Mouse (Mus musculus) hindbrain, embryonic 15.5 days (tissue): ENCODE measurements around the gene Polr3c. TPM values are rescaled to one million over a fixed set of nuclear protein-coding genes. Genes with fewer than 3 reads are reported as not detected.
"Not testable (repeated sequence)": the region's sequence is repeated elsewhere in the genome, so short reads cannot be mapped to it uniquely, and the experiment has no call there.

Experiments used
- ATAC-seq: fragments of 200-750 bp; cut with Nextera tagmentation; 2 replicates; pipeline ENCODE4 v1.8.0; 2017; ENCODE audit warnings: low read depth, moderate number of reproducible peaks, moderate TSS enrichment; ENCODE audit not compliant: low FRiP score
- H3K27ac ChIP-seq: fragments of 300-500 bp; sonication (generic); replicated peaks from 2 replicates; pipeline ENCODE4 v1.5.1; 2015; ENCODE audit warnings: mild to moderate bottlenecking, inconsistent platforms
- H3K27me3 ChIP-seq: fragments of 300-500 bp; sonication (generic); 2 replicates; pipeline ENCODE4 v1.6.1; 2015; ENCODE audit warnings: control low read depth, inconsistent platforms
- H3K36me3 ChIP-seq: fragments of 300-500 bp; sonication (generic); 2 replicates; pipeline ENCODE4 v1.6.1; 2015; ENCODE audit warnings: control low read depth, inconsistent platforms
- H3K4me1 ChIP-seq: fragments of 300-500 bp; sonication (generic); replicated peaks from 2 replicates; pipeline ENCODE4 v1.6.1; 2015; ENCODE audit warnings: control low read depth, inconsistent platforms
- H3K4me2 ChIP-seq: fragments of 300-500 bp; sonication (generic); 2 replicates; pipeline ENCODE4 v1.6.1; 2015; ENCODE audit warnings: moderate library complexity, mild to moderate bottlenecking, inconsistent platforms
- H3K4me3 ChIP-seq: fragments of 300-500 bp; sonication (generic); 2 replicates; pipeline ENCODE4 v1.5.1; 2015; ENCODE audit warnings: mild to moderate bottlenecking, inconsistent platforms
- H3K9ac ChIP-seq: fragments of 300-500 bp; sonication (generic); 2 replicates; pipeline ENCODE4 v1.6.1; 2015; ENCODE audit warnings: inconsistent platforms
- H3K9me3 ChIP-seq: fragments of 300-500 bp; sonication (generic); 2 replicates; pipeline ENCODE4 v1.6.1; 2016; ENCODE audit warnings: control low read depth, inconsistent platforms
- WGBS: fragments of 180-500 bp; shearing (Covaris S2); methylation state at CpG from one replicate; pipeline ENCODE4 v1.1.7; 2015; 5-methylcytosine and 5-hydroxymethylcytosine counted together
- polyA plus RNA-seq: library from polyadenylated mRNA; unstranded; fragments of >200 nt; fragmentation: Nextera tagmentation; extraction: Ambion mirVana; gene quantifications from 2 replicates; pipeline ENCODE4 v1.2.1, GENCODE M21; 2015

The Polr3c gene
- polyA plus RNA-seq: 29.7 and 31.1 TPM in 2 replicates

- Histone ChIP-seq H3K36me3 (peaks cover 2% of the 10 kb centered on the region; the same call in 1 of the 2 replicates), H3K9me3 (no peaks in the 10 kb centered on the region), H3K9ac (peak within 1 kb of the TSS; percentile 92), H3K27ac (peak within 1 kb of the TSS; percentile 86), H3K4me3 (peak within 1 kb of the TSS; percentile 81), H3K27me3 (no peaks in the 10 kb centered on the region), H3K4me1 (peaks cover 42% of the 10 kb centered on the region), H3K4me2 (peak within 1 kb of the TSS; percentile 77)
- ATAC-seq: peak; percentile 97
- WGBS: 0% methylated on average over 39 of the region's 52 CpGs
Measured at GRCm38 (mm10) chr3:96727343-96727827, at the start of gene Polr3c, which contains the start of gene Rnf115. Gene Polr3c, minus strand, starts transcription at chr3:96727628. Gene Rnf115, plus strand, starts transcription at chr3:96727664.

GRCm38 (mm10) chr3:96777120-96777519 lies 49.7 kb upstream of the Polr3c start:
- ATAC-seq: no peak
- no peaks in the 10 kb centered on the region for H3K9me3 ChIP-seq
- H3K4me2 ChIP-seq: no peak overlapping the region
- H3K4me3 ChIP-seq: no peak overlapping the region
- H3K9ac ChIP-seq: no peak overlapping the region
- no peaks in the 10 kb centered on the region for H3K4me1 ChIP-seq
- no peak overlapping the region for H3K27ac ChIP-seq
- no peaks in the 10 kb centered on the region for H3K27me3 ChIP-seq
- 80% methylated on average over 3 of the region's 3 CpGs for WGBS
- peaks cover 17% of the 10 kb centered on the region for H3K36me3 ChIP-seq

GRCm38 (mm10) chr3:96772949-96773348 lies 45.5 kb upstream of the Polr3c start:
- Histone ChIP-seq H3K4me1 (no peaks in the 10 kb centered on the region), H3K27ac (no peak overlapping the region), H3K9ac (no peak overlapping the region), H3K27me3 (no peaks in the 10 kb centered on the region), H3K4me2 (no peak overlapping the region), H3K4me3 (no peak overlapping the region), H3K9me3 (no peaks in the 10 kb centered on the region), H3K36me3 (peaks cover 17% of the 10 kb centered on the region)
- WGBS: 41% methylated on average over 1 of the region's 1 CpGs
- no peak for ATAC-seq

GRCm38 (mm10) chr3:96769971-96770370 lies 42.5 kb upstream of the Polr3c start:
- ATAC-seq: no peak
- 89% methylated on average over 5 of the region's 5 CpGs for WGBS
- Histone ChIP-seq H3K4me2 (no peak overlapping the region), H3K36me3 (no peaks in the 10 kb centered on the region), H3K4me1 (0 out of 2 replicates have a peak, but pooled peaks cover 3% of the 10 kb centered on the region), H3K9me3 (no peaks in the 10 kb centered on the region), H3K27ac (no peak overlapping the region), H3K27me3 (no peaks in the 10 kb centered on the region), H3K4me3 (no peak overlapping the region), H3K9ac (no peak overlapping the region)

GRCm38 (mm10) chr3:96764528-96764927 lies 37.1 kb upstream of the Polr3c start:
- Histone ChIP-seq H3K9me3 (no peaks in the 10 kb centered on the region), H3K4me3 (no peak overlapping the region), H3K27ac (no peak overlapping the region), H3K36me3 (no peaks in the 10 kb centered on the region), H3K9ac (no peak overlapping the region), H3K4me1 (0 out of 2 replicates have a peak, but pooled peaks cover 3% of the 10 kb centered on the region), H3K4me2 (no peak overlapping the region), H3K27me3 (no peaks in the 10 kb centered on the region)
- no peak for ATAC-seq
- 100% methylated on average over 1 of the region's 1 CpGs for WGBS

- H3K27me3 ChIP-seq: no peaks in the 10 kb centered on the region
Measured at GRCm38 (mm10) chr3:96759695-96760094, 32.3 kb upstream of the Polr3c start.

GRCm38 (mm10) chr3:96757691-96758090 lies 30.3 kb upstream of the Polr3c start:
- Histone ChIP-seq H3K4me1 (no peaks in the 10 kb centered on the region), H3K36me3 (no peaks in the 10 kb centered on the region), H3K27ac (no peak overlapping the region), H3K4me2 (no peak overlapping the region), H3K4me3 (no peak overlapping the region), H3K27me3 (no peaks in the 10 kb centered on the region), H3K9ac (no peak overlapping the region), H3K9me3 (no peaks in the 10 kb centered on the region)
- ATAC-seq: no peak
- 50% methylated on average over 7 of the region's 7 CpGs for WGBS

More at GRCm38 (mm10) chr3:96759695-96760094, 32.3 kb upstream of the Polr3c start:
- Histone ChIP-seq H3K4me3 (no peak overlapping the region), H3K36me3 (no peaks in the 10 kb centered on the region), H3K9ac (no peak overlapping the region), H3K4me1 (no peaks in the 10 kb centered on the region), H3K27ac (no peak overlapping the region), H3K9me3 (no peaks in the 10 kb centered on the region), H3K4me2 (no peak overlapping the region)
- ATAC-seq: no peak
- WGBS: 96% methylated on average over 4 of the region's 4 CpGs

GRCm38 (mm10) chr3:96755935-96756334 lies 28.5 kb upstream of the Polr3c start:
- no peak for ATAC-seq

GRCm38 (mm10) chr3:96746829-96747228 lies 19.4 kb upstream of the Polr3c start:
- no peaks in the 10 kb centered on the region for H3K4me1 ChIP-seq
- H3K27ac ChIP-seq: no peak overlapping the region
- WGBS: 85% methylated on average over 1 of the region's 1 CpGs
- ATAC-seq: no peak
- H3K27me3 ChIP-seq: no peaks in the 10 kb centered on the region
- no peak overlapping the region for H3K4me3 ChIP-seq
- no peaks in the 10 kb centered on the region for H3K9me3 ChIP-seq
- no peak overlapping the region for H3K4me2 ChIP-seq
- H3K9ac ChIP-seq: no peak overlapping the region
- no peaks in the 10 kb centered on the region for H3K36me3 ChIP-seq

More at GRCm38 (mm10) chr3:96755935-96756334, 28.5 kb upstream of the Polr3c start:
- Histone ChIP-seq H3K4me3 (no peak overlapping the region), H3K9ac (no peak overlapping the region), H3K4me1 (no peaks in the 10 kb centered on the region), H3K27me3 (no peaks in the 10 kb centered on the region), H3K4me2 (no peak overlapping the region), H3K36me3 (no peaks in the 10 kb centered on the region), H3K9me3 (no peaks in the 10 kb centered on the region), H3K27ac (no peak overlapping the region)
- 98% methylated on average over 1 of the region's 1 CpGs for WGBS

- H3K4me3 ChIP-seq: no peak overlapping the region
- H3K27ac ChIP-seq: no peak overlapping the region
- no peaks in the 10 kb centered on the region for H3K4me1 ChIP-seq
- no peaks in the 10 kb centered on the region for H3K27me3 ChIP-seq
- no peak overlapping the region for H3K4me2 ChIP-seq
- 98% methylated on average over 3 of the region's 3 CpGs for WGBS
- ATAC-seq: no peak
- H3K36me3 ChIP-seq: no peaks in the 10 kb centered on the region
- no peak overlapping the region for H3K9ac ChIP-seq
- H3K9me3 ChIP-seq: no peaks in the 10 kb centered on the region
Measured at GRCm38 (mm10) chr3:96744348-96744747, 16.9 kb upstream of the Polr3c start.

GRCm38 (mm10) chr3:96740279-96740678 lies 12.9 kb upstream of the Polr3c start:
- not testable (repeated sequence) for H3K27me3 ChIP-seq, H3K9ac ChIP-seq, H3K4me2 ChIP-seq, H3K36me3 ChIP-seq, H3K4me1 ChIP-seq, ATAC-seq, H3K4me3 ChIP-seq, H3K27ac ChIP-seq, H3K9me3 ChIP-seq

- 83% methylated on average over 1 of the region's 1 CpGs for WGBS
- Histone ChIP-seq H3K4me2 (no peak overlapping the region), H3K4me3 (no peak overlapping the region), H3K9me3 (no peaks in the 10 kb centered on the region), H3K9ac (no peak overlapping the region), H3K27ac (no peak overlapping the region), H3K4me1 (0 out of 2 replicates have a peak, but pooled peaks cover 2% of the 10 kb centered on the region), H3K27me3 (no peaks in the 10 kb centered on the region), H3K36me3 (no peaks in the 10 kb centered on the region)
- no peak for ATAC-seq
Measured at GRCm38 (mm10) chr3:96737995-96738394, 10.6 kb upstream of the Polr3c start.
